Mouse (Mus musculus) megakaryocyte, embryonic 14.5 days (primary cell): ENCODE results near the gene Ssmem1. TPM values are rescaled to one million over a fixed set of nuclear protein-coding genes. Genes with fewer than 3 reads are reported as not detected.
A peak's percentile ranks its signal among the peaks of the same experiment; 100 is the strongest.

ENCODE experiments used
- H3K27me3 ChIP-seq: replicated peaks from 2 replicates; pipeline ENCODE3; 2012; ENCODE audit warnings: inconsistent platforms
- H3K36me3 ChIP-seq: replicated peaks from 2 replicates; pipeline ENCODE3; 2012; ENCODE audit warnings: low read length, inconsistent platforms, mixed read lengths
- H3K4me1 ChIP-seq: 2 replicates; pipeline ENCODE4 v1.6.1; 2012; ENCODE audit warnings: inconsistent platforms
- H3K4me3 ChIP-seq: replicated peaks from 2 replicates; pipeline ENCODE3; 2012; ENCODE audit warnings: moderate library complexity, mild to moderate bottlenecking, inconsistent platforms
- H3K9me3 ChIP-seq: 2 replicates; pipeline ENCODE4 v1.6.1; 2012; ENCODE audit warnings: inconsistent platforms
- FLI1 ChIP-seq: IDR thresholded peaks from 2 replicates; pipeline ENCODE4 v1.6.1; 2012; ENCODE audit warnings: low read length, inconsistent platforms, mixed read lengths
- GATA1 ChIP-seq: IDR thresholded peaks from 3 replicates; pipeline ENCODE4 v1.6.1; 2012; ENCODE audit warnings: mixed read lengths, low read length, inconsistent platforms, borderline replicate concordance
- polyA plus RNA-seq: library from polyadenylated mRNA; stranded (reverse); fragments of >175 nt; gene quantifications from 2 replicates; pipeline ENCODE4 v1.2.3, GENCODE M21; 2012; ENCODE audit warnings: low replicate concordance; ENCODE audit not compliant: insufficient read depth

The Ssmem1 gene
- polyA plus RNA-seq, 1 experiment: not detected

GRCm38 (mm10) chr6:30476025-30476765 lies 33.5 kb upstream of the Ssmem1 start:
- no peaks in the 10 kb centered on the region for H3K27me3 ChIP-seq
- TF ChIP-seq FLI1 (no peak), GATA1 (no peak)
- H3K9me3 ChIP-seq: no peaks in the 10 kb centered on the region
- no peak overlapping the region for H3K4me3 ChIP-seq
- H3K4me1 ChIP-seq: no peaks in the 10 kb centered on the region
- peaks cover 48% of the 10 kb centered on the region for H3K36me3 ChIP-seq

- Histone ChIP-seq H3K9me3 (no peaks in the 10 kb centered on the region), H3K4me1 (no peaks in the 10 kb centered on the region), H3K4me3 (no peak overlapping the region), H3K27me3 (no peaks in the 10 kb centered on the region), H3K36me3 (peaks cover 59% of the 10 kb centered on the region)
- TF ChIP-seq FLI1: no peak
- TF ChIP-seq GATA1: no peak
Observed at GRCm38 (mm10) chr6:30477210-30477714, 32.4 kb upstream of the Ssmem1 start.

- H3K9me3 ChIP-seq: no peaks in the 10 kb centered on the region
- H3K4me1 ChIP-seq: no peaks in the 10 kb centered on the region
- H3K4me3 ChIP-seq: no peak overlapping the region
- peaks cover 64% of the 10 kb centered on the region for H3K36me3 ChIP-seq
- no peaks in the 10 kb centered on the region for H3K27me3 ChIP-seq
- TF ChIP-seq GATA1 (no peak), FLI1 (no peak)
Observed at GRCm38 (mm10) chr6:30477784-30478183, 31.9 kb upstream of the Ssmem1 start.

DNA sequence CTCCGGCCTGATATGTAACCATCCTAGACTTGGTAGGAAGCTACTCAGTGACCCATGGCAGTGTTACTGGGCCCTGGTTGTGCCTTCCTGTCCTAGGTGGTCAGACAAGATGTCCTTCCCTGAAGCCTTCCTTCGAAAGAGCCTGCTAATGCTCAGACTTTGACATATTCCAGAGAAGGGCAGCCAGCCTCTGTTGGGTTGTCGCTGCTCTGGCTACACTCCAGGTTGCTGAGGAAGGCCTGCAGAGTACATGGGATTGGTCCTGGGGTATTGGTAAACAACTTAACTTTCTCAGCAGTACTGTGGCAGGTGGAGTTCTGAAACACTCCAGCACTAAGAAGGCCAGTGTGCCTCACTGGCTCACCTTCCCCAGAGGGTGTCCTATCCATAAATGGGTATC lies 30.2 kb upstream of the Ssmem1 start:
- Histone ChIP-seq H3K27me3 (no peaks in the 10 kb centered on the region), H3K36me3 (peaks cover 80% of the 10 kb centered on the region), H3K4me1 (no peaks in the 10 kb centered on the region), H3K9me3 (no peaks in the 10 kb centered on the region), H3K4me3 (no peak overlapping the region)
- no peak for TF ChIP-seq GATA1
- no peak for TF ChIP-seq FLI1

- H3K4me1 ChIP-seq: no peaks in the 10 kb centered on the region
- no peak for TF ChIP-seq GATA1
- TF ChIP-seq FLI1: no peak
- H3K27me3 ChIP-seq: no peaks in the 10 kb centered on the region
- peaks cover 100% of the 10 kb centered on the region for H3K36me3 ChIP-seq
- no peak overlapping the region for H3K4me3 ChIP-seq
- no peaks in the 10 kb centered on the region for H3K9me3 ChIP-seq
Observed at GRCm38 (mm10) chr6:30482908-30483307, 26.7 kb upstream of the Ssmem1 start.

DNA sequence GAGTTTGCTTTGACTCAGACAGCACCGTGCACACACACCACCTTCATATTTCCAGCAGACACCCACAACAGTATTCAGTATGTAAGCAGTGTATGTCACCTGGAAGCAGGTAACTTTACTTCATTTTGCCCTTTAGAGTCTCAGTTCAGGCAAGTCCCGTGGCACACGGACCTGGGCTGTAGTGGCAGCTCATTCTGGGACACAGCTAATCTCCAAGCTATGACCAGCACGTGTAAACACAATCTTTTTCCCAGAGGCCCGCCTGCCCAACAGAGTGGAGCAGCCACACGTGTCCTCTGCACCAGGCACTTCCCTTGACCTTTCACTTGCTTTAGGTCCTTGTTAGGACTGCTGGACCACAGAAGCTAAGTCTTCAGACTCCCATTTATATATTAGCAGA lies 23.1 kb upstream of the Ssmem1 start:
- H3K9me3 ChIP-seq: no peaks in the 10 kb centered on the region
- H3K27me3 ChIP-seq: no peaks in the 10 kb centered on the region
- TF ChIP-seq GATA1: no peak
- TF ChIP-seq FLI1: no peak
- H3K4me3 ChIP-seq: no peak overlapping the region
- H3K36me3 ChIP-seq: peaks cover 98% of the 10 kb centered on the region
- H3K4me1 ChIP-seq: no peaks in the 10 kb centered on the region

DNA sequence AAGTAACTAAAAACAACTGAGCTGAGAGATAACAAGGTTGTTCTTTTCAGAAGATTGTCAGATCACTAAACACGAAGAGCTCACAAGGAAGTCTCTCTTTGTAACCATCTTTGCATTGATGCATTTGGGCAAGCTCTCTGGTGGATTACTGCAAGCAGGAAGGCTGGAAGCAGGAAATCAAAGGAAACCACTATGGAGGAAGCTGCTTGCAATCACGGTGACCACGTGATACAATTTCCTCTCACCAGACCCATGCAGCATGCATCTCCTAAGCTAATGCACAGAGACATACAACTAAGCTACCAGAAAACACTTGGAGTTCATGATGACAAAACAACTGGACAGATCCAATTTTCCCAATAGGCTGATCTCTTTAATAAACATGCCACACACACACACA lies 10.6 kb upstream of the Ssmem1 start:
- Histone ChIP-seq H3K4me3 (no peak overlapping the region), H3K4me1 (peaks cover 8% of the 10 kb centered on the region), H3K9me3 (no peaks in the 10 kb centered on the region), H3K27me3 (no peaks in the 10 kb centered on the region), H3K36me3 (peaks cover 89% of the 10 kb centered on the region)
- TF ChIP-seq GATA1: no peak
- no peak for TF ChIP-seq FLI1

- H3K27me3 ChIP-seq: no peaks in the 10 kb centered on the region
- H3K4me3 ChIP-seq: peak overlapping the region; percentile 96
- no peak for TF ChIP-seq FLI1
- no peak for TF ChIP-seq GATA1
- H3K4me1 ChIP-seq: peaks cover 27% of the 10 kb centered on the region
- H3K36me3 ChIP-seq: peaks cover 33% of the 10 kb centered on the region
- peaks cover 3% of the 10 kb centered on the region; the same call in 1 of the 2 replicates for H3K9me3 ChIP-seq
Observed at GRCm38 (mm10) chr6:30508824-30509223, 825 bp upstream of the Ssmem1 start.

DNA sequence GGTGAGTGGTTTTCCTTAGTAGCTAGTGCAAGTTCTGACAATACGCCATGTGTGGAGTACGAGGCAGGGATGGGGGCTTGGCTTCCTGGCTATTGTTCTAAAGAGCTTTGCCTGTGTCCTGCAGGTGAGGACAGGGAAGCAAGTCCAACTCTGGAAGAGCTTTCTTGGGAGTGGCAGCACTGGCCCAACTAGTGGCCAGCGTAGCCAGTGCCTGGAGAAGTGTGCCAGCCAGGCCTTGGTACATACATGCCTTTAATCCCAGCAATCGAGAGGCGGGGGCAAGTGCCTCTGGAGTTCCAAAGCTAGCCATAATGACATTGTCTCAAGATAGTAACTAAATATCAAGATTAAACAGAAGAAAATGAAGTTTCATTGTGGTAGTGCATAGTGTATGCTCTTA lies 642 bp downstream of the Ssmem1 start:
- TF ChIP-seq FLI1: no peak
- no peak for TF ChIP-seq GATA1
- no peaks in the 10 kb centered on the region for H3K27me3 ChIP-seq
- H3K4me3 ChIP-seq: peak overlapping the region; percentile 96
- H3K4me1 ChIP-seq: peaks cover 24% of the 10 kb centered on the region
- peaks cover 20% of the 10 kb centered on the region for H3K36me3 ChIP-seq
- peaks cover 3% of the 10 kb centered on the region; the same call in 1 of the 2 replicates for H3K9me3 ChIP-seq

DNA sequence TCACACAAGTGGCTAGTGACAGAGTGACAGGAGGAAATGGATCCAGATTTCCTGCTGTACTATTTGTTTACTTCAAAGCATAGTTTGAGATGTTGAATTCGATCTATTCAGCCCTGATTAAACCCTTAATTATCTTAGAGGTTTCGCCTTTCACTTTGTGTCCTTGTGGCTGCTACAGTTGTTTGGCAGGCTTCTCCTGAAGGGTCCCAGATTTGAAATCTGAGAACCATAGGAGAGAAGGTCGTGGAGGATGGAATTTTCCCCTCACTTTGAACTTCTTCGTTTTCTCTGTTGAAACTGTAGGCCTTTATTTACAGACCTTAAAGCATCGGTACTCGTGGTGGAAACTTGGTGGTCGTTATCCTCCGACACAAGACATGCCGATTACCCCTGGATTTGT lies 4.6 kb downstream of the Ssmem1 start:
- Histone ChIP-seq H3K4me3 (no peak overlapping the region), H3K27me3 (peaks cover 6% of the 10 kb centered on the region), H3K4me1 (peaks cover 11% of the 10 kb centered on the region), H3K9me3 (peaks cover 3% of the 10 kb centered on the region; the same call in 1 of the 2 replicates), H3K36me3 (no peaks in the 10 kb centered on the region)
- TF ChIP-seq FLI1 (no peak), GATA1 (no peak)

GRCm38 (mm10) chr6:30520400-30520799 lies 10.8 kb downstream of the Ssmem1 start:
- no peaks in the 10 kb centered on the region for H3K9me3 ChIP-seq
- H3K36me3 ChIP-seq: no peaks in the 10 kb centered on the region
- H3K27me3 ChIP-seq: peaks cover 15% of the 10 kb centered on the region
- peaks cover 6% of the 10 kb centered on the region for H3K4me1 ChIP-seq
- H3K4me3 ChIP-seq: no peak overlapping the region
- TF ChIP-seq GATA1 (no peak), FLI1 (no peak)
